In the genomic region with DNA sequence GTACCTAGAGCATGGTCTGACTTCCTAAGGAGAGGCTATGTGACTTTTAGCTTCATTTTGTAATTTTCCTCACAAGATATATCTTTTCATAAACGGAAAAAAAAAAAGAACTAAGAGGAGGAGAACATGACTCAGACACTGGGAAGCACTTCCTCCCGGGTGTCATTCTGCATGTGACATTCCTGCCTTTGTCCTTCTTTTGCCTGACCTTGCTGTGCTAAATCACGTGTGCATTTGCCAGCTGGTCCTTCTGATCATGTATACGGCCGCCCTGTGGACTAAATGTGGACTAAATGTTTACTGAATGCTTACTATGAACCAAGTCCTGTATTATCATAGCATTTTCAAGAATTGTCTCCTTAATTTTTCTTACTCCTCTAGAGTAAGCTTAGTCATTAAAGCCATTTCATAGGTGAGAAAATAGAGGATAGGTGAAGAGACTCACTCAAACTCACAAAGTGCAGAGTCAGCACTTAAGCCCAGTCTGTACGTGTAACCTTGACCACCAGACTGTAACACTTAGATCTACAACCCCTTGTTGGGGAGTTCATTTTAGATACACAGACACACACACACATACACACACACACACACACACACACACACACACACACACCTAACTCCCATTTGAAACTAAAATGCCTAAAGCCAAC, we compare ENCODE assay signal across 21 mouse cellular contexts. TPM values are rescaled to one million over a fixed set of nuclear protein-coding genes. Genes with fewer than 3 reads are reported as not detected.
DNase-seq lines count a peak whose midpoint lies in the region; ATAC-seq and TF ChIP-seq lines count a peak whose summit lies in the region.
"Had no signal": no experiment of that assay in that cellular context is flagged by ENCODE, and none has a peak within 500 bp of the region (broad histone marks: within the 10 kb centered on the region; RNA-seq: fewer than 3 reads in every experiment).

No protein-coding gene starts in this region.

- H3K4me1 ChIP-seq in intestine, embryonic 14.5 days (replicated peaks; ENCODE audit: control insufficient read depth, insufficient read depth, low read length), result peaks cover 16% of the 10 kb centered on the region; the same call in 1 of the 2 replicates
- H3K4me1 ChIP-seq in intestine, postnatal 0 days (replicated peaks; ENCODE audit: control insufficient read depth, insufficient read depth, low read length), result peaks cover 12% of the 10 kb centered on the region; the same call in 1 of the 2 replicates
- peaks cover 2 to 14% of the 10 kb centered on the region in 2 experiments; a peak in 3 of 4 replicates for H3K4me1 ChIP-seq in ES-E14 (ENCODE audit: control insufficient read depth in 2 of 2, insufficient read depth in 2 of 2, low read length in 2 of 2, poor library complexity in 1 of 2)

- no peaks in the 10 kb centered on the region for H3K9me3 ChIP-seq in intestine, embryonic 14.5 days (ENCODE audit: control insufficient read depth, low read length)
- H3K9me3 ChIP-seq in intestine, postnatal 0 days (ENCODE audit: control insufficient read depth), result no peaks in the 10 kb centered on the region
- H3K9me3 ChIP-seq in ES-E14 (ENCODE audit: control insufficient read depth, insufficient read depth, low read depth, low read length), result no peaks in the 10 kb centered on the region
- H3K9me3 ChIP-seq: limb, embryonic 15.5 days; liver, embryonic 15.5 days; neural tube, embryonic 12.5 days had no signal

- no peaks in the 10 kb centered on the region for H3K36me3 ChIP-seq in intestine, embryonic 14.5 days (ENCODE audit: control insufficient read depth, insufficient read depth, low read length)
- H3K36me3 ChIP-seq in intestine, postnatal 0 days (ENCODE audit: control insufficient read depth, insufficient read depth), result no peaks in the 10 kb centered on the region
- no peaks in the 10 kb centered on the region for H3K36me3 ChIP-seq in ES-E14 (ENCODE audit: control insufficient read depth, insufficient read depth, low read length, poor library complexity, severe bottlenecking)
- H3K36me3 ChIP-seq: limb, embryonic 15.5 days; liver, embryonic 15.5 days; neural tube, embryonic 12.5 days had no signal

- no peak for TF ChIP-seq CTCF in intestine, postnatal 0 days (IDR thresholded peaks at IDR 0.05; ENCODE audit: low read depth)

- H3K4me3 ChIP-seq in intestine, embryonic 14.5 days (ENCODE audit: low read depth, low read length), result no peak overlapping the region
- H3K4me3 ChIP-seq in intestine, postnatal 0 days (ENCODE audit: low read depth, low read length), result no peak overlapping the region
- H3K4me3 ChIP-seq in ES-E14 (ENCODE audit: insufficient read depth in 1 of 2, low read depth in 1 of 2, low read length in 2 of 2, poor library complexity in 1 of 2, severe bottlenecking in 1 of 2), result no peak overlapping the region
- H3K4me3 ChIP-seq: erythroblast, embryonic 14.5 days; limb, embryonic 15.5 days; liver, embryonic 15.5 days; neural tube, embryonic 12.5 days had no signal

- in situ Hi-C loops in ES-E14 (cut with MboI; ENCODE audit: low sequenced_read_pairs in 2 of 2, unreplicated experiment in 2 of 2), result no loop called here

- H3K4me2 ChIP-seq in intestine, embryonic 14.5 days (ENCODE audit: low read length), result no peak overlapping the region
- H3K4me2 ChIP-seq in intestine, postnatal 0 days (replicated peaks; ENCODE audit: low read depth), result no peak overlapping the region
- H3K4me2 ChIP-seq: heart, embryonic 11.5 days; hindbrain, embryonic 14.5 days; limb, embryonic 15.5 days; liver, embryonic 15.5 days; midbrain, embryonic 11.5 days; neural tube, embryonic 12.5 days had no signal

- DNase-seq in cerebellum, postnatal 14 days, result peak; percentile 56 to 71
- DNase-seq in cerebellum, adult 11-12 months, result no peak
- DNase-seq in intestine, embryonic 14.5 days (ENCODE audit: low spot score), result peak; percentile 20
- DNase-seq in ES-E14 (ENCODE audit: low read depth, low spot score), result no peak
- peak; percentile 41 to 51 for DNase-seq in adrenal gland, postnatal 36 days
- DNase-seq: gastrocnemius, postnatal 25 days; right cerebral cortex, adult 18-20 months; thymus, postnatal 14 days had no signal

- H3K27me3 ChIP-seq in intestine, embryonic 14.5 days (replicated peaks; ENCODE audit: control insufficient read depth, insufficient read depth, low read length), result no peaks in the 10 kb centered on the region
- no peaks in the 10 kb centered on the region for H3K27me3 ChIP-seq in intestine, postnatal 0 days (replicated peaks; ENCODE audit: control insufficient read depth, insufficient read depth, low read length)
- H3K27me3 ChIP-seq: limb, embryonic 15.5 days; neural tube, embryonic 12.5 days had no signal

- no peak for ATAC-seq in intestine, embryonic 14.5 days (replicated peaks; ENCODE audit: low FRiP score, low TSS enrichment, low read depth)
- ATAC-seq in intestine, postnatal 0 days, result no peak
- ATAC-seq in erythroblast, adult 5-6 weeks (replicated peaks; ENCODE audit: low FRiP score, poor library complexity, severe bottlenecking), result no peak
- ATAC-seq: CD4-positive, CD25-positive, alpha-beta regulatory T cell, adult 4 months; forebrain, embryonic 14.5 days; intestine, embryonic 16.5 days had no signal

- no peak overlapping the region for H3K9ac ChIP-seq in intestine, embryonic 14.5 days (ENCODE audit: low read length)
- no peak overlapping the region for H3K9ac ChIP-seq in intestine, postnatal 0 days (ENCODE audit: low read depth, low read length)
- H3K9ac ChIP-seq in ES-E14 (ENCODE audit: insufficient read depth, low read depth, low read length, poor library complexity, severe bottlenecking), result no peak overlapping the region
- H3K9ac ChIP-seq: hindbrain, embryonic 14.5 days; limb, embryonic 15.5 days; liver, embryonic 15.5 days; neural tube, embryonic 12.5 days had no signal

- H3K27ac ChIP-seq in intestine, embryonic 14.5 days (ENCODE audit: low read depth), result no peak overlapping the region
- no peak overlapping the region for H3K27ac ChIP-seq in intestine, postnatal 0 days (ENCODE audit: low read depth, low read length)
- H3K27ac ChIP-seq in ES-E14 (ENCODE audit: insufficient read depth, low read depth, low read length, poor library complexity, severe bottlenecking), result no peak overlapping the region
- H3K27ac ChIP-seq: hindbrain, embryonic 14.5 days; limb, embryonic 15.5 days; liver, embryonic 15.5 days; neural tube, embryonic 12.5 days had no signal

- WGBS in intestine, embryonic 14.5 days, result 76% methylated on average over 6 of the region's 6 CpGs
- WGBS in intestine, postnatal 0 days, result 61% methylated on average over 6 of the region's 6 CpGs

TF ChIP-seq in ES-E14, 5 proteins besides CTCF, POLR2A, EP300 and RAD21:
- TF ChIP-seq MAFK (IDR thresholded peaks at IDR 0.05; ENCODE audit: insufficient read depth, low read depth, low read length) (peak; percentile 97), HCFC1 (IDR thresholded peaks at IDR 0.05; ENCODE audit: borderline replicate concordance, insufficient read depth, low read length) (no peak), ZNF384 (IDR thresholded peaks at IDR 0.05; ENCODE audit: low read depth, low read length) (no peak)

RNA-seq across cellular contexts. Expression of gene Slc12a8, which starts 2.9 kb away (rescaled TPM):
- polyA plus RNA-seq in intestine, embryonic 14.5 days (2014; fragmentation: Nextera tagmentation; extraction: Ambion mirVana), result 1.8 and 5.0 TPM in 2 replicates
- polyA plus RNA-seq in intestine, postnatal 0 days (2015; fragmentation: Nextera tagmentation; extraction: Ambion mirVana), result 4.9 and 6.1 TPM in 2 replicates
- total RNA-seq in ES-E14 (2012; rRNA removed), result 3.7 and 9.0 TPM in 2 replicates
- total RNA-seq in adrenal gland, postnatal 36 days (2021), result under 1 TPM; 0.76 to 0.93 TPM
- not detected in 2 replicates for total RNA-seq in erythroblast, adult 5-6 weeks (2015; ENCODE audit: low replicate concordance)
- not detected in 2 replicates for total RNA-seq in erythroblast, adult 5-6 weeks (2017; ENCODE audit: low replicate concordance)
- total RNA-seq: MEL had no signal
- polyA plus RNA-seq: erythroblast, embryonic 14.5 days had no signal

Comparison
In these comparisons a context has a peak if more than half of its experiments do, and no peak if none do; other contexts are left out.
1. DNase-seq: peak in cerebellum, postnatal 14 days (2 of 2), intestine, embryonic 14.5 days (single experiment) and adrenal gland, postnatal 36 days (2 of 2); none in cerebellum, adult 11-12 months (single experiment) and ES-E14 (single experiment).